In the genomic region with DNA sequence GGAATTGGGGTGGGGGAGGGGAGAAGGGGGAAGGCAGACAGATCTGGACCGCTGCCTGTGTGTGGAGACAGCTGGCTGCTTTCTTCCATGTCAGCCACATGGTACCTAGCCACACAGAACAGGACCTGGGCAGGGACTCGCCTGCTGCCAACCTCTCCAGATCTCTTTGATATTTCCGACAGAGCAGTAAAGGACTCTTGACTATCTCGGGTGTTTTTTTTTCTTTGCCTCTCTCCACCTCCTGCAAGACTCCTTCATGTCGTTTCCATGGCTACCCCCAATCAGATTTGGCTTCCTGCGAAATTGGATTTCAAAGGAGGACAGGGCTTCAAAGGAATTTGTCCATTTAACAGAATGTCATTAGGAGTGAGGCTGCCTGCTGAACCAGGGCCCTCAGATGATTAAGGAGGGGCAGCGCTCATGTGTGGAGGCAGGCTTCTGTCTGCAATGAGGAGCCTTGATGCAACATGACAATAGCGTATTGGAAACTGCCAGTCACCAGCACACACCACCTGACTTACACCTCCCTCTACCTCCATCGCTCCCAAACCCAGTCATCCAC, we compare ENCODE assay signal across 8 mouse cellular contexts. TPM values are rescaled to one million over a fixed set of nuclear protein-coding genes. Genes with fewer than 3 reads are reported as not detected.
DNase-seq lines count a peak whose midpoint lies in the region; ATAC-seq lines count a peak whose summit lies in the region.

No protein-coding gene starts in this region.

- no peak overlapping the region for H3K4me3 ChIP-seq in hindbrain, embryonic 16.5 days (ENCODE audit: low read length)
- no peak overlapping the region for H3K4me3 ChIP-seq in neural tube, embryonic 13.5 days

- peak overlapping the region; percentile 80 for H3K27ac ChIP-seq in hindbrain, embryonic 16.5 days (ENCODE audit: low read depth, low read length)
- H3K27ac ChIP-seq in neural tube, embryonic 13.5 days (replicated peaks): peak overlapping the region; percentile 80

- H3K9me3 ChIP-seq in hindbrain, embryonic 16.5 days (ENCODE audit: control insufficient read depth, low read length): no peaks in the 10 kb centered on the region
- no peaks in the 10 kb centered on the region for H3K9me3 ChIP-seq in neural tube, embryonic 13.5 days

- peak; percentile 45 for DNase-seq in adrenal gland, postnatal 14 days
- DNase-seq in adrenal gland, adult 8-10 months: no peak
- DNase-seq in retina, postnatal 1 day: peak; percentile 43
- DNase-seq in retina, embryonic 14.5 days (ENCODE audit: low spot score): no peak
- DNase-seq in cerebellum, adult 11 months: no peak
- DNase-seq in gastrocnemius, postnatal 10 days: no peak

- no peaks in the 10 kb centered on the region for H3K27me3 ChIP-seq in hindbrain, embryonic 16.5 days (replicated peaks; ENCODE audit: control insufficient read depth, insufficient read depth, low read length)
- H3K27me3 ChIP-seq in neural tube, embryonic 13.5 days: peaks cover 21% of the 10 kb centered on the region

- peak overlapping the region; percentile 3; the same call in 1 of the 2 replicates for H3K4me2 ChIP-seq in hindbrain, embryonic 16.5 days (ENCODE audit: low read length)
- peak overlapping the region; percentile 1; the same call in 1 of the 2 replicates for H3K4me2 ChIP-seq in neural tube, embryonic 13.5 days

- peaks cover 28% of the 10 kb centered on the region for H3K4me1 ChIP-seq in hindbrain, embryonic 16.5 days (ENCODE audit: control insufficient read depth, insufficient read depth, low read depth, low read length)
- peaks cover 51% of the 10 kb centered on the region for H3K4me1 ChIP-seq in neural tube, embryonic 13.5 days (replicated peaks)

- H3K9ac ChIP-seq in hindbrain, embryonic 16.5 days (ENCODE audit: low read depth, low read length): peak overlapping the region; percentile 4; the same call in 1 of the 2 replicates
- no peak overlapping the region for H3K9ac ChIP-seq in neural tube, embryonic 13.5 days

- peak; percentile 78 for ATAC-seq in hindbrain, embryonic 16.5 days
- peak; percentile 58; the same call in 1 of the 2 replicates for ATAC-seq in neural tube, embryonic 13.5 days (ENCODE audit: low read depth)

- no peaks in the 10 kb centered on the region for H3K36me3 ChIP-seq in hindbrain, embryonic 16.5 days (ENCODE audit: control insufficient read depth, insufficient read depth, low read length)
- no peaks in the 10 kb centered on the region for H3K36me3 ChIP-seq in neural tube, embryonic 13.5 days

- WGBS in hindbrain, embryonic 16.5 days: 5% methylated on average over 9 of the region's 9 CpGs
- 11% methylated on average over 9 of the region's 9 CpGs for WGBS in neural tube, embryonic 13.5 days

RNA-seq across cellular contexts. Expression of a gene that starts 2.1 kb away (rescaled TPM):
- total RNA-seq in adrenal gland, postnatal 14 days (2021): 4.0 and 12.9 TPM in 2 replicates
- total RNA-seq in adrenal gland, adult 8-10 months (2022): 10 to 100 TPM in 3 of 4 experiments, 1 to 10 TPM in 1; 7.3 to 15.3 (median 11.2) TPM
- 5.9 and 7.4 TPM in 2 replicates for polyA plus RNA-seq in hindbrain, embryonic 16.5 days (2015; fragmentation: Nextera tagmentation; extraction: Ambion mirVana)
- polyA plus RNA-seq in neural tube, embryonic 13.5 days (2015; fragmentation: Nextera tagmentation; extraction: Ambion mirVana): 7.9 and 9.0 TPM in 2 replicates
- under 1 TPM; 0.16 to 0.19 TPM for total RNA-seq in gastrocnemius, postnatal 10 days (2021)

Comparison
In these comparisons a context has a peak if more than half of its experiments do, and no peak if none do; other contexts are left out.
1. DNase-seq: peak in adrenal gland, postnatal 14 days (single experiment) and retina, postnatal 1 day (single experiment); none in adrenal gland, adult 8-10 months (single experiment), retina, embryonic 14.5 days (single experiment), cerebellum, adult 11 months (single experiment) and gastrocnemius, postnatal 10 days (single experiment).